Mouse (Mus musculus): ENCODE results near the gene Camsap3.

Gene Camsap3

GRCm38 (mm10) chr8:3656725-3657381 is 69.8 kb downstream of the Camsap3 start:
- peak; percentile 42 for DNase-seq (ENCODE audit: low read depth, low spot score)
